Mouse (Mus musculus) frontal cortex, adult (tissue): Measurements from ENCODE around the gene Ttc5.
A peak's percentile ranks its signal among the peaks of the same experiment; 100 is the strongest.
"Not testable (repeated sequence)": the region's sequence is repeated elsewhere in the genome, so short reads cannot be mapped to it uniquely, and the experiment has no call there.

Experiments used
- ATAC-seq: cut with Nextera tagmentation; 2 replicates; pipeline ENCODE4 v1.9.2; 2017; ENCODE audit warnings: mild to moderate bottlenecking, moderate library complexity, mixed read lengths; ENCODE audit not compliant: low TSS enrichment

Ttc5 gene

DNA sequence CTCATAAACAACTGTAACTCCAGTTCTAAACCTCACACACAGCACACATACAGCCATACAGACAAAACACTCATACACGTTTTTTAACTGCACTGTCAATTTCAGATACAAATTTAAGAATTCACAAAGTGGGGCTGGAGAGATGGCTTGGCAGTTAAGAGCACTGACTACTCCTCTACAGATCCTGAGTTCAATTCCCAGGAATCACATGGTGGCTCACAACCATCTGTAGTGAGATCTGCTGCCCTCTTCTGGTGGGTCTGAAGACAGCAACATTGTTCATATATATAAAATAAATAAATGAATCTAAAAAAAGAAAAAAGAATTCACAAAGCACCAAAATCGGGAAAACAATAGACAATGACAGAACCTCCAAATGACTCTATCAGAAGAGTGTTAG is 14.0 kb downstream of the Ttc5 start:
- no peak for ATAC-seq

DNA sequence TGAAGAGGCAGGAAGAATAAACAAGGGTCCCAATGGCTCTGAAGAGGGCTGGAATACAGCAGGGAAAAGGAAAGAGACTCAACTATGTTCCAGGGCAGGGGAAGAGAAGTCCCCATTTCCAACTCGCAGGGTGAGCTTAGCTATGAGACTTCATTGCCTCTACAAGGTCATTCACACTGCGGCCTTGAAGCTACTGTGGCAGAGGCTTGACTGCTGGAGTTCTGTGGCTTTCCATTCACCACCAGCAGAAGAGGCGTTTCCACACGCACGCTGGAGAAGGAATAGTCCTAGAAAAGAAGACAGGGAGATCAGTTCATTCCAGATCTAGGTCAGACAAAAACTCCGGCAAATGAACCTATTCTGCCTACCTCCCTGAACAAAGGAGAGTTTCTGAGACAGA is 19.6 kb downstream of the Ttc5 start:
- ATAC-seq, result peak; percentile 76

DNA sequence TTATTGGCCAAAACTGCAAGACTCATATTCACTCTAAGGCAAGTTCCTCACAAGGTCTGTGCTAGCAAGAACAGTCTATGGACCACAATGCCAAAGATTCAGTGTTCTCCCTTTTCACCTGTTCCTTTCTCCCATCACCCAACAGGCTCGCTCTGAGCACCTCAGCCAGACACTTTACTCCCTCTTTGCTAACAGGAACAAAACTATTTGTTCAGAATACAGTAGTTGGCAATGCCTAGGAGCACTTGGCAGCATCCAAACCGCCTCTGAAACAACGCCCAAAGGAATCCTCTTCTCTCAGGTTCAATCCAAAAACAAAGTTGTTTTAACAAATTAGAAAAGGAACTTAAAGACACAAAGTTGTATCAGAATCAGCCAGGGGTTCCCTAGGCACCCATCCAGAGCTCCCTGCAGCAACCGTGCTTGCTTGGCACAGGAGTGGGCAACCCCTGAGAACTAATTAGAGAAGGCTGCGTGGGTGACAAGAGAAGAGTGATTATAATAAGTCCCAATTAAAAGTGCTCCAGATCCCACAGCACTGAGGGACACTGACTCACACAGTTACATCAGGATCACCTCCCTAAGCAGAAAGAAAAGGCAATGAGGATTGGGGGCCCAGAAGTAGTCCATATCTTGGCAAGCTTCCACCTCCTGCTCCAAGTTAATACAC is 26.8 kb downstream of the Ttc5 start:
- ATAC-seq, result peak; percentile 83

DNA sequence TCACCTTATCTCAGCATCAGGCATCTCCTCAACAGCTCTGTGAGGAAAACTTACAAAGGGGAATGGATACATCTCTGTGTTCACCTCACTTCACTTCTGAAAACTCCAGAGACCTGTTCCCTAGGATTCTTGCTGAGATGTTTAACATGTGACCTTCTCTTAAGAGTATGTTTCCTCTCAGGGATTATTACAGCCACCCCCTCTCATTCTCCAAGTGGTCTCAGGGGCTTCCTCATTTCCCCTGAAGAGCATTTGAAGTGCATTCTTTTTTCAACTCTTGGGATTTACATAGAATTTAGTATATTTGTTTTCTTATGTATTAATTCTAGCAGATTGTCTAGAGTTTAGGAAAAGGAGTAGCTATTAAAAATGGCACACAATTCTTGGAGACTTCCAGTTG is 40.3 kb downstream of the Ttc5 start, which contains the start of gene Olfr749:
Gene Olfr749 (minus strand): TSS at position 101 of the 400 bp plus-strand sequence.
- ATAC-seq, result no peak

DNA sequence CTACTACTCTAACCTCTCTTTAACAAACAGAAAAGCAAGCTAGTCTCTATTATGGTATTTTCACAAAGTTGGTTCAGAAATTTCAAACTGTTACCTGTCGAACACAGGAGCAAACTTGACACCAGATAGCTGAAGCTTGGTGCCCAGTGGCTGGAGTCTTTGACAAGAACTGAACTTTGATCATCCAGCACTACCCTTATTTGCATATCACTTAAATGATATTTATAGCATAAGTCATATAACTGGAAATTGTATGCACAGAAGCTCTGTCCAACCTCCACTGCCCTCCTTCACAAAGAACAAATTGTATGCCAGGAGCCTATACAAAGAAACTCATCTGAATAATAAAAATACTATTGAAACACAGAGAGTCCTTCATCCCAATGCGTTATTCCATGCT is 43.7 kb downstream of the Ttc5 start:
- ATAC-seq, result no peak

DNA sequence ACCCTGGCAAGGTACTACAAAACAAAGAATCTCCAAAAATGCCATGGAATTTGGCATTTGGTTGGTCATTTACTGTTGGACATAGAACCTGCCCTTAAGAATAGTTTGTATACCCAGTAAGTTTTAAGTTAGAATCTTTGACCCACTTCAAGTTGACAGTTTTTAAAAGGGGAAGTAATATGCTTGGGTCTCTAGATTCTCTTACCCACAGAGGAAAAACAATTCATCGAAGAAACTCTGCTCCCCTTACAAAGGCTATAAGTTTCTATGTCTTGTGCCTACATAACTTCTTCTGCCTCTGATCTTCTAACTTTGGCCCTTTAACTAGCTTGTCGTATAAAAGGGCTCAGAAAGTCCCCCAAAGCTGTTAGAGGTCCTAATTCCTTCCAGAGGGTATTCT is 45.0 kb downstream of the Ttc5 start:
- no peak for ATAC-seq

DNA sequence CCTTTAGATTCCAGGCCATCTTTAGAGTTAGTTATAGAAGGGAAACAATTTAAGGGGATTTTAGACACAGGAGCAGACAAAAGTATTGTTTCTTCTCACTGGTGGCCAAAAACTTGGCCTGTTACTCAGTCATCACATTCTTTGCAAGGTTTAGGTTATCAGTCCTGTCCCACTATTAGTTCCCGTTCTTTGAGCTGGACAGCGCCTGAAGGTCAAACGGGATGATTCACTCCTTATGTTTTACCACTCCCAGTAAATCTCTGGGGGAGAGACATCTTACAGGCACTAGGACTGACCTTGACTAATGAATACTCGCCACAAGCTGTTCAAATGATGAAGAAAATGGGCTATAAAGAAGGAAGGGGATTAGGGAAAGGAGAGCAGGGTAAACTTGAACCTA is 62.9 kb downstream of the Ttc5 start:
- not testable (repeated sequence) for ATAC-seq

DNA sequence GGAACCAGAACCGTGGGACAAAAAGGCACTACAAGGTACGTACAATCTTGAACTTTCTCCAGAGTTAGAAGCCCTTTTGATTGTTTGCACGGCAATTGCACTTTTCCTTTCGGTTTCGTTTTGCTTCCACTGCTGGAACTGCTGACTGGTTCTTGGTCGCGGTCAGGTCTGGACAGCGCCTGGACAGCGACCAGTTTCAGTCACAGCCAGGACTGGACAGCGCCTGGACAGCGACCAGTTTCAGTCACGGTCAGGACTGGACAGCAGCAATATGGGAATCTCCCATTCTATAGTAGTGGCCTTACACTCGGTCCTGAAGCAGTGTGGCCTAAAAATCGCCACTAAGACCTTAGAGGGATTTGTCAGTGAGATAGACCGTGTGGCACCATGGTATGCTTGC is 65.4 kb downstream of the Ttc5 start:
- ATAC-seq, result not testable (repeated sequence)
